Mouse (Mus musculus) small intestine, adult 2 months (tissue): ENCODE data around the gene Rps18. TPM values are rescaled to one million over a fixed set of nuclear protein-coding genes. Genes with fewer than 3 reads are reported as not detected.

Source experiments
- H3K27ac ChIP-seq: fragments of 200-500 bp; 2 replicates; pipeline ENCODE4 v1.5.1; 2012; ENCODE audit warnings: low read depth, low read length, control low read depth, inconsistent platforms; ENCODE audit not compliant: insufficient read depth
- H3K27me3 ChIP-seq: fragments of 200-500 bp; 2 replicates; pipeline ENCODE4 v1.6.1; 2012; ENCODE audit warnings: mild to moderate bottlenecking, moderate library complexity, low read length, inconsistent platforms; ENCODE audit not compliant: control insufficient read depth, insufficient read depth
- H3K36me3 ChIP-seq: fragments of 200-500 bp; 2 replicates; pipeline ENCODE4 v1.6.1; 2012; ENCODE audit warnings: mild to moderate bottlenecking, low read length, control low read depth, inconsistent platforms; ENCODE audit not compliant: control insufficient read depth, insufficient read depth
- H3K4me1 ChIP-seq: fragments of 200-500 bp; 2 replicates; pipeline ENCODE4 v1.6.1; 2012; ENCODE audit warnings: low read length, inconsistent platforms, mixed read lengths; ENCODE audit not compliant: control insufficient read depth, insufficient read depth, insufficient read length
- H3K4me3 ChIP-seq: fragments of 200-500 bp; 2 replicates; pipeline ENCODE4 v1.5.1; 2012; ENCODE audit warnings: low read depth, mild to moderate bottlenecking, control low read depth, inconsistent platforms, low read length, moderate library complexity
- CTCF ChIP-seq: fragments of 200-500 bp; IDR thresholded peaks from 2 replicates; pipeline ENCODE4 v1.5.1; 2012; ENCODE audit warnings: low read depth, mild to moderate bottlenecking, control low read depth, inconsistent platforms, low read length, moderate library complexity, mixed read lengths; ENCODE audit not compliant: insufficient replicate concordance, insufficient read length; ENCODE audit errors: extremely low read depth
- POLR2A ChIP-seq: fragments of 200-500 bp; IDR thresholded peaks from 2 replicates; pipeline ENCODE4 v1.6.1; 2012; ENCODE audit warnings: low read depth, mild to moderate bottlenecking, control low read depth, inconsistent platforms, low read length, moderate library complexity
- WGBS: fragments of 180-500 bp; shearing (Covaris S2); methylation state at CpG from one replicate; pipeline ENCODE4 v1.1.7; 2018; 5-methylcytosine and 5-hydroxymethylcytosine counted together
- polyA plus RNA-seq: library from polyadenylated mRNA; depleted of rRNA; stranded (reverse); fragments of >200 nt; gene quantifications from 2 replicates; pipeline ENCODE4 v1.2.3, GENCODE M21; 2012

Rps18 gene
- polyA plus RNA-seq, 1 experiment, result 509 TPM

DNA sequence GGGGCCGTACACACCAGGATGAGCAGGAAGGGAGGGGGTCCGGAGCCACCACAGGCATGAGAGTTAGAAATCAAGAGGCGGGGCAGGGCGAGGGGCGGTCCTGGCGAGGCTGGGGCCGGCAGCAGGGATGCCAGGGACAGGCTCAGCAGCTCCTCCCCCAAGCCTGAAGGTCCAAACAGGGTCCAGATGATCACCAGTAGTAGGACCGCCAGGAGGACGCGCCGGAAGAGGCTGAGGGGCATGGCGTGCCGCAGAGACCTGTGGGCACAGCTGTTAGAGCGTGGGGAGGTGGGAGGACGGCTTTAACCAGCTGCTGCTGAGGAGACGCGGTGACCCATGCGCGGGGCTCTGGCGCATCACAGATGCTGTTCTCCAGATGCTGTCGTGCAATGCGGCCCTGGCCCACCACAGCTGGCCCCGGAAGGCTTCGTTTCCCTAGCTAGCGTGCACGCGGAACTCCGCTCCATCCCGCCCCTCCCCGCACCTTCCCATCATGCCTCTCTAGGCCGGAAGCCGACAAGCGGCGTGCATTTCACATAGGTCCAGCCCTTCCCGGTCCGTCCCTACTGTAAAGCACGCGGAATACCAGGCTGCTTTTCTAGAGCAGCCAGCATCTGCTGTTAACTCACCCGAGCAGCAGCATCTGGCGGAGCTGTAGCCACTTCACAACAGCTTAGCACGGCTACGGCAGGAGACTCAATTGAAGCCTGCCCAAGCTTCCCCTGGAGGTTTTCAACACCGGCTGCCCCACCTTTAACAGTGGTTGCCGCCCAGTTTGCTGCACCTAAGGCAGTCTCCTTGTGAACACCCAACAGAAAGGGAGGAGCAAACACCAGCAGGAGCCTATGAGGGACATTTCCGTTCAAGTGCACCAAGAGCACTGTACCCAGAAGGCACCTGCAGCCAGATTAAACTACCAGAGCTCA is 4.5 kb downstream of the Rps18 start, which contains the start of gene B3galt4:
TSS of gene B3galt4 (minus strand) at position 468 of the 926 bp plus-strand sequence.
- TF ChIP-seq CTCF, result no peak
- peak; percentile 46; the same call in 1 of the 2 replicates for TF ChIP-seq POLR2A
- peaks cover 38% of the 10 kb centered on the region for H3K4me1 ChIP-seq
- WGBS, result under 1% methylated on average over 45 of the region's 45 CpGs
- H3K36me3 ChIP-seq, result peaks cover 17% of the 10 kb centered on the region
- H3K4me3 ChIP-seq, result peak within 1 kb of the TSS; percentile 69
- peak within 1 kb of the TSS; percentile 73 for H3K27ac ChIP-seq
- no peaks in the 10 kb centered on the region for H3K27me3 ChIP-seq

DNA sequence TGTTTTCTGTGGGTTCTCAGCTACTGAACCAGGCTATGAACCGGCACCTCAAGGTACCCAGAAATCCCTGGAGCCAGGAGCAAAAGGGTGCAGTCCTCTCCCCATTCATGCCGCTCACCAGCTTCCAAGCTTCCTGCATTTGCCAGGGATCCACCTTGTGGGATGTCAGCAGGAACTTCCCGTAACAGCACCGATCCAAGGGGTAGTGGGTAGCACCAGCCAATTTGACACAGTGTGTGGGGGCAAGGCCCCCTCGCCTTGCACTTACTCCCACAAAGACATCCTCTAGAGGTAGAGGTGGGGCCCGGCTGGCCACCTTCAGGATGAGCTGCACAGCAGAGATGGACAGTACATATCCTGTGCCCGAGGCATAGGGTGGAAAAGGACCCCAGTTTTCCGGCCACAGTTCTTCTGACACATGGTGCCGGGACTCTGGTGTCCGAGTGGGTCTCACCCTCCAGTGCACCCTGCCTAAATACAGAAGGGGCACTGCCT is 5.6 kb downstream of the Rps18 start:
- TF ChIP-seq CTCF (no peak), POLR2A (no peak)
- H3K4me3 ChIP-seq, result peak overlapping the region; percentile 69
- peaks cover 17% of the 10 kb centered on the region for H3K36me3 ChIP-seq
- 44% methylated on average over 10 of the region's 10 CpGs for whole genome bisulfite sequencing
- peaks cover 38% of the 10 kb centered on the region for H3K4me1 ChIP-seq
- no peaks in the 10 kb centered on the region for H3K27me3 ChIP-seq
- peak overlapping the region; percentile 73 for H3K27ac ChIP-seq

DNA sequence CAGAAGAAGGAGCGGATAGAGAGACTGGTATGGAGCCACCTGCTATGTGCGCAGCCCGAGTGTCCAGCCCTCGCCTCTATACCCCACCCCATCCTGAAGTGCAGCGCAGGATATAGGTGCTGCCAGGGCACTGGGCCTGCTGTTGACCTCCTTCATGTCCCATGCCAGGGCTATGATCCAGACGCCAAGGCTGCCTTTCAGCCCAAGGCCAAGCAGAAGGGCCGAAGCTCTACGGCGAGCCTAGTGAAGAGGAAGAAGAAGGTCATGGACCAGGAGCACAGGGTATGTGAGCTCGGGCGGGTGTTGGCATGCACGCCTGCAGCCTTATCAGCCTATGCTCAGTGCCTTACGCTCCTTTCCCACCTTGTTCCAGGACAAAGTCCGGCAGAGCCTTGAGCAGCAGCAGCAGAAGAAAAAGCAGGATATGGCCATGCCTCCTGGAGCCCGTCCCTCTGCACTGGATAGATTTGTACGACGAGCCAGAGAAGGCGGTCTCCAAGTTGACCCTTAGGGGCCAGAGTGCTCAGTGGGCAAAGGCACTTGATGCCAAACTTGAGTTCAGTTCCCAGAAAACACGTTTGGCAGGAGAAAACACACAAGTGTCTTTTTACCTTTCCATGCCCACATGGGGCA is 6.8 kb downstream of the Rps18 start:
- WGBS, result 35% methylated on average over 19 of the region's 19 CpGs
- TF ChIP-seq CTCF, result no peak
- no peak; the same call in 1 of the 2 replicates for TF ChIP-seq POLR2A
- Histone ChIP-seq H3K27me3 (no peaks in the 10 kb centered on the region), H3K4me1 (peaks cover 33% of the 10 kb centered on the region), H3K36me3 (peaks cover 15% of the 10 kb centered on the region), H3K4me3 (peak overlapping the region; percentile 50), H3K27ac (peak overlapping the region; percentile 85)

DNA sequence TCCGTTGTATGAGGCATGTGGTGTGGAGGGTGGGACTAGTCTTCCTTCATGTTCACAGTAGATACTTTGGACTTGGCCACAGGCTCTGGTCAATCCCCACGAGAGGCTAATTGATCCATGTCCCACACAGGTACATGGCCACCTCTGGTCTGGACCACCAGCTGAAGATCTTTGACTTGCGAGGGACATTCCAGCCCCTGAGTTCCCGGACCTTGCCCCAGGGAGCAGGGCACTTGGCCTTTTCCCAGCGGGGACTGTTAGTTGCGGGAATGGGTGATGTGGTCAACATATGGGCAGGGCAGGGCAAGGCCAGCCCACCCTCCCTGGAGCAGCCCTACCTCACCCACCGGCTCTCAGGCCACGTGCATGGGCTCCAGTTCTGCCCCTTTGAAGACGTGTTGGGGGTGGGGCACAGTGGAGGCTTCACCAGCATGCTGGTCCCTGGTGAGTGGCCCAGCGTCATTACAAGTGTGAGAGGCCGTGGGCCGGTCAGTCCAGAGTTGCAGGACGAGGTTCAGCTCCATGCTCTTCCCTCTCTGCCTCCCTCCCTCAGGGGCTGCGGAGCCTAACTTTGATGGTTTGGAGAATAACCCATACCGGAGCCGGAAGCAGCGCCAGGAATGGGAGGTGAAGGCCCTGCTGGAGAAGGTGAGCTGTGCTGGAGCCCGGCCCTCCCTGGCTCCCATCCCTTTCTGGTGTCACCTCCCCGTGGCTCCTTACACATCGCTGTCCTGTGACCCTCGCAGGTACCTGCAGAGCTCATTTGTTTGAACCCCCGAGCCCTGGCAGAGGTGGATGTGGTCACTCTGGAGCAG is 7.5 kb downstream of the Rps18 start:
- H3K27ac ChIP-seq, result peak overlapping the region; percentile 85; the same call in 1 of the 2 replicates
- no peak for TF ChIP-seq POLR2A
- no peak for TF ChIP-seq CTCF
- peak overlapping the region; percentile 50 for H3K4me3 ChIP-seq
- H3K4me1 ChIP-seq, result peaks cover 33% of the 10 kb centered on the region
- H3K27me3 ChIP-seq, result no peaks in the 10 kb centered on the region
- 62% methylated on average over 22 of the region's 22 CpGs for WGBS
- peaks cover 13% of the 10 kb centered on the region for H3K36me3 ChIP-seq

DNA sequence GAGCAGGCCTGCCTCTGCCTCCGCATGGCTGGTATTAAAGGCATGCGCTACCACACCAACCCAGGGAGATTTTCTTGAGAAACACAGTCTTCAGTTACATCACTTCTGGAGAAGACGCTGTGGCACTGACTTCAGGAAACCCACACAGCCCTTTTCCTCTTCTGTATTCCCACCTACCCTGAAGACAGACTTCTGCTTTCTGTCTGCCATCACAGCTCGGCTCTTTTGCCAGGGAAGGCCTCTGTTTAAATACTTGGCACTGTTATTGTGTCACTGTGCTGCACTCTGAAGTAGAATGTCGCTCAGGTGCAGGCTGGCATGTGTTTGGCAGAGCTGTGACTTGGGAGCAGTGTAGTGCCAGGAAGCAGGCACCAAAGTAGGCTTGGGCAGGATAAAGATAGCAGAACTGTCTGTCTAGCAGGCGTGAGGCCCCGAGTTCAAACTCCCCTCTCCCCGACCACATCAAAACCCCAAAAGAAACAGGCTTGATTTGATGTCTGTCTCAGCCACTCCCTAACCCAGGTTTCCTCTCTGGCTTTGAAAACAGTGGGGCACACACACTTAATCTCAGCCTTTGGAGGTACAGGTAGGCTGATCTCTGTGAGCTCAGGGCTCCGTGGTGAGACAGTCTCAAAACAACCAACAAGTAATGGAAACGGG is 8.2 kb downstream of the Rps18 start:
- TF ChIP-seq CTCF, result no peak
- Histone ChIP-seq H3K27ac (no peak overlapping the region), H3K36me3 (peaks cover 9% of the 10 kb centered on the region), H3K4me1 (peaks cover 27% of the 10 kb centered on the region), H3K4me3 (no peak overlapping the region), H3K27me3 (no peaks in the 10 kb centered on the region)
- WGBS, result 69% methylated on average over 10 of the region's 10 CpGs

DNA sequence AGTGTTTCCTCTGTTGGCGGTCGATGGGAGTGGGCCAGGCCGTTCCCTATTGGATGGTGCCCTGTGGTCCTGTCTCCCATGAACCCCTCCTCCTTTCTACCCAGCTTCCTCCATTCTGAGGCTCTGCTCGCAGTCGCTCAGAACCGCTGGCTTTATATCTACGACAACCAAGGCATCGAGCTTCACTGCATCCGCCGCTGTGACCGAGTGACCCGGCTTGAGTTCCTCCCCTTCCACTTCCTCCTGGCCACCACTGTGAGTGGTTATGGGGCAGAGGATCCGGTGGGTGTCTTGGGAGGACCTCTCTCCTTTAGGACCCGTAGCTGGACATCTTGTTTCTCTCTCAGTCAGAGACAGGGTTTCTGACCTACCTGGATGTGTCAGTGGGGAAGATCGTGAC is 12.3 kb downstream of the Rps18 start:
- H3K4me3 ChIP-seq, result no peak overlapping the region
- H3K4me1 ChIP-seq, result peaks cover 18% of the 10 kb centered on the region
- H3K36me3 ChIP-seq, result peaks cover 5% of the 10 kb centered on the region
- H3K27me3 ChIP-seq, result no peaks in the 10 kb centered on the region
- H3K27ac ChIP-seq, result no peak overlapping the region
- TF ChIP-seq POLR2A, result no peak
- TF ChIP-seq CTCF, result no peak
- WGBS, result 94% methylated on average over 15 of the region's 15 CpGs
